Mouse (Mus musculus) adrenal gland, adult 8-10 months (tissue): ENCODE data around the gene Prss8. TPM values are rescaled to one million over a fixed set of nuclear protein-coding genes. Genes with fewer than 3 reads are reported as not detected.
"Not testable (repeated sequence)": the region's sequence is repeated elsewhere in the genome, so short reads cannot be mapped to it uniquely, and the experiment has no call there.

Experiments used
- DNase-seq: peaks from one replicate; pipeline ENCODE4 v3.0.0; 2022
- total RNA-seq, 4 experiments: library from RNA; stranded (reverse); gene quantifications; 2 replicates each; pipeline ENCODE4 v1.2.4; 2022

The Prss8 gene
- under 1 TPM in 1 of 4 experiments, not detected in 3; 0.16 TPM for total RNA-seq

GRCm38 (mm10) chr7:127929923-127930322 is at the start of gene Prss8:
Prss8 (minus strand) TSS chr7:127930104.
- no peak for DNase-seq

- no peak for DNase-seq
Observed at GRCm38 (mm10) chr7:127978856-127979255, 49.0 kb upstream of the Prss8 start.

GRCm38 (mm10) chr7:127974413-127974930 is 44.6 kb upstream of the Prss8 start:
- DNase-seq = no peak

- DNase-seq = peak; percentile 73
Observed at GRCm38 (mm10) chr7:127967922-127968828, 38.3 kb upstream of the Prss8 start.

GRCm38 (mm10) chr7:127967004-127967921 is 37.4 kb upstream of the Prss8 start, which contains the start of gene Fus:
Fus (plus strand) TSS chr7:127967457.
- peak; percentile 90 for DNase-seq

GRCm38 (mm10) chr7:127966371-127966918 is 36.5 kb upstream of the Prss8 start:
- peak; percentile 13 for DNase-seq

GRCm38 (mm10) chr7:127959364-127959763 is 29.5 kb upstream of the Prss8 start:
- DNase-seq = no peak

GRCm38 (mm10) chr7:127952864-127953581 is 23.1 kb upstream of the Prss8 start:
- no peak for DNase-seq

- no peak for DNase-seq
Observed at GRCm38 (mm10) chr7:127946470-127947023, 16.6 kb upstream of the Prss8 start, which contains the start of gene Prss36. Prss36 (minus strand) TSS chr7:127946725.

GRCm38 (mm10) chr7:127944614-127945013 is 14.7 kb upstream of the Prss8 start:
- DNase-seq = no peak

GRCm38 (mm10) chr7:127942097-127942496 is 12.2 kb upstream of the Prss8 start:
- not testable (repeated sequence) for DNase-seq

GRCm38 (mm10) chr7:127936216-127936884 is 6.4 kb upstream of the Prss8 start:
- DNase-seq = no peak

GRCm38 (mm10) chr7:127935748-127936159 is 5.8 kb upstream of the Prss8 start:
- peak; percentile 39 for DNase-seq

- DNase-seq = peak; percentile 94
Observed at GRCm38 (mm10) chr7:127935028-127935722, 5.3 kb upstream of the Prss8 start.

- no peak for DNase-seq
Observed at GRCm38 (mm10) chr7:127934075-127934474, 4.2 kb upstream of the Prss8 start.

GRCm38 (mm10) chr7:127932273-127933031 is 2.5 kb upstream of the Prss8 start:
- DNase-seq = no peak

- no peak for DNase-seq
Observed at GRCm38 (mm10) chr7:127931351-127932135, 1.6 kb upstream of the Prss8 start.

GRCm38 (mm10) chr7:127930636-127931035 is 732 bp upstream of the Prss8 start:
- no peak for DNase-seq
